Comparison of ENCODE assay signal across 12 mouse cellular contexts in the genomic region with DNA sequence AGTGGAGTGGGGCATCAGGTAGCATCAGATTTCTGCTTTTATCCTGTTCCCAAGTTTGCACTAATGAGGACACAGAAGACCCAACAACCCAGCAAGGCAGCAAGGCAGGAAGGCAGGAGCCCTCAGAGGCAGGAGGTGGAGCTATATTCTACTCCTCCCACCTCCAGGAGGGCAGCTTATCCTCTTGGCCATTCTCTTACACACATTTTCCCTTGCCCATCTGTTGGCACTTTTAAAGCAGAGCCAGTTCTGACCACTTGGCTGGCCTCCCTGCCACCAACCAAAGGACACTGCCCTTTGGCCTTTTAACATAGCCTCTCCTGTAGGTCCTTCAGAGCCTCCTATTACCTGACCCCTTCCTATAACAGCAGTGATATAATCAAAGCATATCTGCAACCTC.
DNase-seq lines count a peak whose midpoint lies in the region; ATAC-seq and TF ChIP-seq lines count a peak whose summit lies in the region.
"Had no signal": no experiment of that assay in that cellular context is flagged by ENCODE, and none has a peak within 500 bp of the region (broad histone marks: within the 10 kb centered on the region; RNA-seq: fewer than 3 reads in every experiment).

No protein-coding gene starts in this region.

- no peaks in the 10 kb centered on the region for H3K9me3 ChIP-seq in forebrain, embryonic 15.5 days
- H3K9me3 ChIP-seq in forebrain, embryonic 11.5 days (ENCODE audit: control insufficient read depth, low read length): no peaks in the 10 kb centered on the region
- H3K9me3 ChIP-seq in kidney, embryonic 15.5 days (replicated peaks): no peaks in the 10 kb centered on the region
- no peaks in the 10 kb centered on the region for H3K9me3 ChIP-seq in embryonic facial prominence, embryonic 10.5 days
- H3K9me3 ChIP-seq: liver, embryonic 15.5 days; midbrain, embryonic 13.5 days had no signal

- ATAC-seq in forebrain, embryonic 15.5 days (replicated peaks): no peak
- ATAC-seq in forebrain, embryonic 11.5 days (replicated peaks; ENCODE audit: low FRiP score): no peak
- ATAC-seq in kidney, embryonic 15.5 days (replicated peaks; ENCODE audit: low FRiP score): no peak
- ATAC-seq: midbrain, embryonic 13.5 days had no signal

- no peak for TF ChIP-seq POLR2A in kidney, adult 2 months (IDR thresholded peaks at IDR 0.05; ENCODE audit: low read depth, low read length)

- TF ChIP-seq CTCF in kidney, adult 2 months (conservative IDR thresholded peaks at IDR 0.05; ENCODE audit: insufficient read depth, insufficient read length, low read depth, low read length): no peak; the same call in 1 of the 2 replicates

- H3K4me3 ChIP-seq in forebrain, embryonic 15.5 days: no peak overlapping the region
- H3K4me3 ChIP-seq in forebrain, embryonic 11.5 days (ENCODE audit: low read depth, low read length): no peak overlapping the region
- no peak overlapping the region for H3K4me3 ChIP-seq in kidney, adult 2 months (ENCODE audit: insufficient read depth, low read depth, low read length)
- no peak overlapping the region for H3K4me3 ChIP-seq in kidney, embryonic 15.5 days (replicated peaks)
- no peak overlapping the region for H3K4me3 ChIP-seq in embryonic facial prominence, embryonic 10.5 days
- H3K4me3 ChIP-seq: erythroblast, embryonic 14.5 days; liver, embryonic 15.5 days; midbrain, embryonic 13.5 days had no signal

- no peak overlapping the region for H3K4me2 ChIP-seq in forebrain, embryonic 15.5 days (replicated peaks)
- H3K4me2 ChIP-seq in forebrain, embryonic 11.5 days (ENCODE audit: low read depth, low read length, severe bottlenecking): no peak overlapping the region
- H3K4me2 ChIP-seq in kidney, embryonic 15.5 days: no peak overlapping the region
- H3K4me2 ChIP-seq: liver, embryonic 15.5 days; midbrain, embryonic 13.5 days had no signal

- no peak for DNase-seq in forebrain, embryonic 11.5 days (ENCODE audit: low spot score)
- DNase-seq in kidney, adult 2 months: peak; percentile 78
- peak; percentile 60 for DNase-seq in adipocyte (ENCODE audit: low spot score)
- no peak for DNase-seq in embryonic facial prominence, embryonic 10.5 days (ENCODE audit: low spot score)
- DNase-seq in T-cell, adult 2 months (ENCODE audit: low spot score): no peak
- no peak for DNase-seq in yolk sac, embryonic 10.5 days (ENCODE audit: low spot score)
- DNase-seq: gastrocnemius, postnatal 14 days had no signal

- H3K27ac ChIP-seq in forebrain, embryonic 15.5 days (replicated peaks): peak overlapping the region; percentile 64; the same call in 1 of the 2 replicates
- no peak overlapping the region for H3K27ac ChIP-seq in forebrain, embryonic 11.5 days (ENCODE audit: low read depth, low read length)
- no peak overlapping the region for H3K27ac ChIP-seq in kidney, adult 2 months (ENCODE audit: insufficient read depth, low read depth, low read length)
- H3K27ac ChIP-seq in kidney, embryonic 15.5 days: no peak overlapping the region
- 0 out of 2 replicates have a peak overlapping the region, but pooled peaks have one; percentile 15 for H3K27ac ChIP-seq in embryonic facial prominence, embryonic 10.5 days (replicated peaks)

- H3K27me3 ChIP-seq in forebrain, embryonic 15.5 days: no peaks in the 10 kb centered on the region
- no peaks in the 10 kb centered on the region for H3K27me3 ChIP-seq in forebrain, embryonic 11.5 days (ENCODE audit: control insufficient read depth, insufficient read depth, low read length)
- H3K27me3 ChIP-seq in kidney, adult 2 months (replicated peaks; ENCODE audit: control insufficient read depth, insufficient read depth, low read length): no peaks in the 10 kb centered on the region
- no peaks in the 10 kb centered on the region for H3K27me3 ChIP-seq in kidney, embryonic 15.5 days
- H3K27me3 ChIP-seq in embryonic facial prominence, embryonic 10.5 days (replicated peaks; ENCODE audit: low read depth, poor library complexity, severe bottlenecking): no peaks in the 10 kb centered on the region
- H3K27me3 ChIP-seq: liver, embryonic 15.5 days; midbrain, embryonic 13.5 days had no signal

- no peak overlapping the region for H3K9ac ChIP-seq in forebrain, embryonic 15.5 days (replicated peaks)
- no peak overlapping the region; the same call in 1 of the 2 replicates for H3K9ac ChIP-seq in forebrain, embryonic 11.5 days (ENCODE audit: low read length)
- no peak overlapping the region for H3K9ac ChIP-seq in kidney, embryonic 15.5 days
- H3K9ac ChIP-seq: liver, embryonic 15.5 days; midbrain, embryonic 13.5 days had no signal

- H3K4me1 ChIP-seq in forebrain, embryonic 15.5 days: peaks cover 53% of the 10 kb centered on the region
- H3K4me1 ChIP-seq in forebrain, embryonic 11.5 days (replicated peaks; ENCODE audit: control insufficient read depth, insufficient read depth, low read length): peaks cover 8% of the 10 kb centered on the region; the same call in 1 of the 2 replicates
- H3K4me1 ChIP-seq in kidney, adult 2 months (ENCODE audit: control insufficient read depth, insufficient read depth, low read length): peaks cover 47% of the 10 kb centered on the region
- peaks cover 54% of the 10 kb centered on the region for H3K4me1 ChIP-seq in kidney, embryonic 15.5 days
- peaks cover 69% of the 10 kb centered on the region for H3K4me1 ChIP-seq in embryonic facial prominence, embryonic 10.5 days

- H3K36me3 ChIP-seq in forebrain, embryonic 15.5 days: no peaks in the 10 kb centered on the region
- H3K36me3 ChIP-seq in forebrain, embryonic 11.5 days (ENCODE audit: control insufficient read depth, insufficient read depth, low read length): no peaks in the 10 kb centered on the region
- no peaks in the 10 kb centered on the region for H3K36me3 ChIP-seq in kidney, adult 2 months (ENCODE audit: control insufficient read depth, insufficient read depth, low read length)
- no peaks in the 10 kb centered on the region for H3K36me3 ChIP-seq in kidney, embryonic 15.5 days
- H3K36me3 ChIP-seq in embryonic facial prominence, embryonic 10.5 days (replicated peaks): no peaks in the 10 kb centered on the region
- H3K36me3 ChIP-seq: liver, embryonic 15.5 days; midbrain, embryonic 13.5 days had no signal

Comparison
In these comparisons a context has a peak if more than half of its experiments do, and no peak if none do; other contexts are left out.
1. H3K27ac ChIP-seq: peak in forebrain, embryonic 15.5 days (single experiment) and embryonic facial prominence, embryonic 10.5 days (single experiment); none in forebrain, embryonic 11.5 days (single experiment), kidney, adult 2 months (single experiment) and kidney, embryonic 15.5 days (single experiment).
2. DNase-seq: peak in kidney, adult 2 months (single experiment) and adipocyte (single experiment); none in forebrain, embryonic 11.5 days (single experiment), embryonic facial prominence, embryonic 10.5 days (single experiment), T-cell, adult 2 months (single experiment) and yolk sac, embryonic 10.5 days (single experiment).